Mouse (Mus musculus): ENCODE measurements around the gene Tspear. TPM values are rescaled to one million over a fixed set of nuclear protein-coding genes. Genes with fewer than 3 reads are reported as not detected.
A peak's percentile ranks its signal among the peaks of the same experiment; 100 is the strongest.

Tspear gene
- polyA plus RNA-seq (2014; fragmentation: Nextera tagmentation; extraction: Ambion mirVana) = 0.72 and 1.2 TPM in 2 replicates

GRCm38 (mm10) chr10:77685895-77686664, at the start of gene Tspear:
Gene Tspear, plus strand, starts transcription at chr10:77686569.
- 6% methylated on average over 22 of the region's 22 CpGs for WGBS
- H3K4me3 ChIP-seq (ENCODE audit: low read depth, low read length) = no peak within 1 kb of the TSS
- H3K27ac ChIP-seq (ENCODE audit: low read depth, low read length) = no peak within 1 kb of the TSS
- no peaks in the 10 kb centered on the region for H3K36me3 ChIP-seq (ENCODE audit: control insufficient read depth, insufficient read depth, low read length)
- H3K9me3 ChIP-seq (ENCODE audit: control insufficient read depth, low read length) = no peaks in the 10 kb centered on the region
- 0 out of 2 replicates have a peak, but pooled peaks cover 2% of the 10 kb centered on the region for H3K4me1 ChIP-seq (ENCODE audit: control insufficient read depth, insufficient read depth, low read length)
- no peak for DNase-seq (ENCODE audit: low spot score, missing footprints)
- no peak for ATAC-seq (ENCODE audit: low FRiP score)
- no peak within 1 kb of the TSS for H3K4me2 ChIP-seq
- no peak within 1 kb of the TSS for H3K9ac ChIP-seq (ENCODE audit: low read length)
- peaks cover 17% of the 10 kb centered on the region for H3K27me3 ChIP-seq (ENCODE audit: control insufficient read depth, insufficient read depth, low read length)

GRCm38 (mm10) chr10:77638956-77639355, 47.4 kb upstream of the Tspear start:
- Histone ChIP-seq H3K9ac (ENCODE audit: low read length) (no peak overlapping the region), H3K36me3 (ENCODE audit: control insufficient read depth, insufficient read depth, low read length) (peaks cover 20% of the 10 kb centered on the region), H3K27ac (ENCODE audit: low read depth, low read length) (no peak overlapping the region), H3K4me3 (ENCODE audit: low read depth, low read length) (no peak overlapping the region), H3K4me2 (no peak overlapping the region), H3K27me3 (ENCODE audit: control insufficient read depth, insufficient read depth, low read length) (no peaks in the 10 kb centered on the region), H3K4me1 (ENCODE audit: control insufficient read depth, insufficient read depth, low read length) (peaks cover 4% of the 10 kb centered on the region; the same call in 1 of the 2 replicates), H3K9me3 (ENCODE audit: control insufficient read depth, low read length) (no peaks in the 10 kb centered on the region)
- DNase-seq (ENCODE audit: low spot score, missing footprints) (no peak), ATAC-seq (ENCODE audit: low FRiP score) (no peak)
- 91% methylated on average over 6 of the region's 6 CpGs for WGBS

GRCm38 (mm10) chr10:77643160-77643559, 43.2 kb upstream of the Tspear start:
- no peak for ATAC-seq (ENCODE audit: low FRiP score)
- H3K36me3 ChIP-seq (ENCODE audit: control insufficient read depth, insufficient read depth, low read length) = peaks cover 32% of the 10 kb centered on the region
- H3K9me3 ChIP-seq (ENCODE audit: control insufficient read depth, low read length) = no peaks in the 10 kb centered on the region
- no peaks in the 10 kb centered on the region for H3K27me3 ChIP-seq (ENCODE audit: control insufficient read depth, insufficient read depth, low read length)
- H3K4me3 ChIP-seq (ENCODE audit: low read depth, low read length) = no peak overlapping the region
- no peak overlapping the region for H3K9ac ChIP-seq (ENCODE audit: low read length)
- no peaks in the 10 kb centered on the region for H3K4me1 ChIP-seq (ENCODE audit: control insufficient read depth, insufficient read depth, low read length)
- H3K27ac ChIP-seq (ENCODE audit: low read depth, low read length) = no peak overlapping the region
- WGBS = 97% methylated on average over 7 of the region's 7 CpGs
- DNase-seq (ENCODE audit: low spot score, missing footprints) = peak; percentile 53
- no peak overlapping the region for H3K4me2 ChIP-seq

GRCm38 (mm10) chr10:77645571-77645970, 40.8 kb upstream of the Tspear start:
- no peak overlapping the region for H3K9ac ChIP-seq (ENCODE audit: low read length)
- no peaks in the 10 kb centered on the region for H3K9me3 ChIP-seq (ENCODE audit: control insufficient read depth, low read length)
- H3K36me3 ChIP-seq (ENCODE audit: control insufficient read depth, insufficient read depth, low read length) = peaks cover 29% of the 10 kb centered on the region
- DNase-seq (ENCODE audit: low spot score, missing footprints) (no peak), ATAC-seq (ENCODE audit: low FRiP score) (no peak)
- 97% methylated on average over 5 of the region's 5 CpGs for WGBS
- no peaks in the 10 kb centered on the region for H3K27me3 ChIP-seq (ENCODE audit: control insufficient read depth, insufficient read depth, low read length)
- no peak overlapping the region for H3K4me2 ChIP-seq
- H3K4me1 ChIP-seq (ENCODE audit: control insufficient read depth, insufficient read depth, low read length) = no peaks in the 10 kb centered on the region
- no peak overlapping the region for H3K27ac ChIP-seq (ENCODE audit: low read depth, low read length)
- no peak overlapping the region for H3K4me3 ChIP-seq (ENCODE audit: low read depth, low read length)

- no peak overlapping the region for H3K4me3 ChIP-seq (ENCODE audit: low read depth, low read length)
- no peaks in the 10 kb centered on the region for H3K4me1 ChIP-seq (ENCODE audit: control insufficient read depth, insufficient read depth, low read length)
- ATAC-seq (ENCODE audit: low FRiP score) (no peak), DNase-seq (ENCODE audit: low spot score, missing footprints) (no peak)
- no peak overlapping the region for H3K4me2 ChIP-seq
- no peak overlapping the region for H3K9ac ChIP-seq (ENCODE audit: low read length)
- H3K36me3 ChIP-seq (ENCODE audit: control insufficient read depth, insufficient read depth, low read length) = peaks cover 25% of the 10 kb centered on the region
- H3K9me3 ChIP-seq (ENCODE audit: control insufficient read depth, low read length) = no peaks in the 10 kb centered on the region
- H3K27me3 ChIP-seq (ENCODE audit: control insufficient read depth, insufficient read depth, low read length) = no peaks in the 10 kb centered on the region
- H3K27ac ChIP-seq (ENCODE audit: low read depth, low read length) = no peak overlapping the region
- WGBS = 85% methylated on average over 1 of the region's 1 CpGs
Observed at GRCm38 (mm10) chr10:77647461-77647860, 38.9 kb upstream of the Tspear start.

GRCm38 (mm10) chr10:77647901-77648300, 38.5 kb upstream of the Tspear start:
- Histone ChIP-seq H3K27ac (ENCODE audit: low read depth, low read length) (no peak overlapping the region), H3K4me3 (ENCODE audit: low read depth, low read length) (no peak overlapping the region), H3K9ac (ENCODE audit: low read length) (no peak overlapping the region), H3K9me3 (ENCODE audit: control insufficient read depth, low read length) (no peaks in the 10 kb centered on the region), H3K4me2 (no peak overlapping the region), H3K4me1 (ENCODE audit: control insufficient read depth, insufficient read depth, low read length) (no peaks in the 10 kb centered on the region), H3K36me3 (ENCODE audit: control insufficient read depth, insufficient read depth, low read length) (peaks cover 25% of the 10 kb centered on the region), H3K27me3 (ENCODE audit: control insufficient read depth, insufficient read depth, low read length) (no peaks in the 10 kb centered on the region)
- no peak for ATAC-seq (ENCODE audit: low FRiP score)
- DNase-seq (ENCODE audit: low spot score, missing footprints) = no peak
- WGBS = 83% methylated on average over 8 of the region's 8 CpGs

- 86% methylated on average over 9 of the region's 9 CpGs for WGBS
- ATAC-seq (ENCODE audit: low FRiP score) = no peak
- H3K27me3 ChIP-seq (ENCODE audit: control insufficient read depth, insufficient read depth, low read length) = no peaks in the 10 kb centered on the region
- no peaks in the 10 kb centered on the region for H3K4me1 ChIP-seq (ENCODE audit: control insufficient read depth, insufficient read depth, low read length)
- no peak overlapping the region for H3K9ac ChIP-seq (ENCODE audit: low read length)
- H3K36me3 ChIP-seq (ENCODE audit: control insufficient read depth, insufficient read depth, low read length) = no peaks in the 10 kb centered on the region
- H3K27ac ChIP-seq (ENCODE audit: low read depth, low read length) = no peak overlapping the region
- H3K9me3 ChIP-seq (ENCODE audit: control insufficient read depth, low read length) = no peaks in the 10 kb centered on the region
- H3K4me2 ChIP-seq = no peak overlapping the region
- no peak for DNase-seq (ENCODE audit: low spot score, missing footprints)
- H3K4me3 ChIP-seq (ENCODE audit: low read depth, low read length) = no peak overlapping the region
Observed at GRCm38 (mm10) chr10:77652046-77652445, 34.3 kb upstream of the Tspear start.

GRCm38 (mm10) chr10:77658286-77658994, 27.9 kb upstream of the Tspear start:
- H3K4me2 ChIP-seq = no peak overlapping the region
- H3K4me1 ChIP-seq (ENCODE audit: control insufficient read depth, insufficient read depth, low read length) = no peaks in the 10 kb centered on the region
- no peaks in the 10 kb centered on the region for H3K36me3 ChIP-seq (ENCODE audit: control insufficient read depth, insufficient read depth, low read length)
- no peak for ATAC-seq (ENCODE audit: low FRiP score)
- H3K9me3 ChIP-seq (ENCODE audit: control insufficient read depth, low read length) = no peaks in the 10 kb centered on the region
- H3K27ac ChIP-seq (ENCODE audit: low read depth, low read length) = no peak overlapping the region
- H3K4me3 ChIP-seq (ENCODE audit: low read depth, low read length) = no peak overlapping the region
- no peak overlapping the region for H3K9ac ChIP-seq (ENCODE audit: low read length)
- DNase-seq (ENCODE audit: low spot score, missing footprints) = no peak
- H3K27me3 ChIP-seq (ENCODE audit: control insufficient read depth, insufficient read depth, low read length) = no peaks in the 10 kb centered on the region
- 84% methylated on average over 15 of the region's 15 CpGs for WGBS

- Histone ChIP-seq H3K36me3 (ENCODE audit: control insufficient read depth, insufficient read depth, low read length) (no peaks in the 10 kb centered on the region), H3K27ac (ENCODE audit: low read depth, low read length) (no peak overlapping the region), H3K9me3 (ENCODE audit: control insufficient read depth, low read length) (no peaks in the 10 kb centered on the region), H3K4me1 (ENCODE audit: control insufficient read depth, insufficient read depth, low read length) (no peaks in the 10 kb centered on the region), H3K4me3 (ENCODE audit: low read depth, low read length) (no peak overlapping the region), H3K9ac (ENCODE audit: low read length) (no peak overlapping the region), H3K27me3 (ENCODE audit: control insufficient read depth, insufficient read depth, low read length) (no peaks in the 10 kb centered on the region), H3K4me2 (no peak overlapping the region)
- DNase-seq (ENCODE audit: low spot score, missing footprints) (no peak), ATAC-seq (ENCODE audit: low FRiP score) (no peak)
- WGBS = 62% methylated on average over 43 of the region's 43 CpGs
Observed at GRCm38 (mm10) chr10:77663949-77664665, 22.3 kb upstream of the Tspear start.
